Mouse (Mus musculus): Measurements from ENCODE around the gene Snx29. TPM values are rescaled to one million over a fixed set of nuclear protein-coding genes. Genes with fewer than 3 reads are reported as not detected.

Snx29 gene
- total and polyA plus RNA-seq, 3 experiments, result 1.2 to 3.2 (median 3.1) TPM

- Histone ChIP-seq H3K27me3 (replicated peaks) (no peaks in the 10 kb centered on the region), H3K4me1 (ENCODE audit: control insufficient read depth in 1 of 2, insufficient read depth in 2 of 2) (peaks cover 2 to 4% of the 10 kb centered on the region in 2 experiments; a peak in 1 of 4 replicates), H3K79me2 (replicated peaks; ENCODE audit: control insufficient read depth, extremely low read depth, insufficient read depth, poor library complexity, severe bottlenecking) (no peaks in the 10 kb centered on the region), H3K9me3 (replicated peaks; ENCODE audit: low read length) (no peaks in the 10 kb centered on the region), H3K4me3 (replicated peaks in 1 of 3; ENCODE audit: low read depth in 2 of 3, low read length in 2 of 3, poor library complexity in 1 of 3) (no peak overlapping the region), H3K27ac (ENCODE audit: insufficient read depth, low read depth) (no peak overlapping the region), H3K36me3 (replicated peaks in 1 of 2; ENCODE audit: control insufficient read depth in 1 of 2, insufficient read depth in 1 of 2, low read length in 1 of 2) (no peaks in the 10 kb centered on the region), H3K4me2 (ENCODE audit: insufficient read depth, low read depth, poor library complexity, severe bottlenecking) (no peak overlapping the region), H3K9ac (ENCODE audit: insufficient read depth, low read depth) (no peak overlapping the region)
- no peak for DNase-seq (ENCODE audit: extremely low read depth)
- in situ Hi-C loops (cut with MboI; ENCODE audit: low pct_ligation_motif_present, low pct_unique_long_range_greater_than_20kb, low sequenced_read_pairs) (loop anchor here (25.0 kb wide), 1 partner anchor 220 kb away; no protein-coding TSS in a partner anchor), dilution Hi-C loops (cut with MboI; ENCODE audit: extremely low pct_ligation_motif_present, extremely low pct_unique_long_range_greater_than_20kb, low sequenced_read_pairs) (no loop called here)
- TF ChIP-seq TCF12 (IDR thresholded peaks at IDR 0.05; ENCODE audit: low read depth, low read length) (no peak), HCFC1 (IDR thresholded peaks at IDR 0.05; ENCODE audit: low read depth, low read length) (no peak), MAZ (IDR thresholded peaks at IDR 0.05; ENCODE audit: low read depth, low read length) (no peak), JUND (conservative IDR thresholded peaks at IDR 0.05; ENCODE audit: low read depth, low read length) (no peak), CHD1 (IDR thresholded peaks at IDR 0.05; ENCODE audit: low read depth, low read length) (no peak), MXI1 (IDR thresholded peaks at IDR 0.05; ENCODE audit: low read depth, low read length) (no peak)
These were observed 394.2 kb downstream of the Snx29 start for GRCm38 (mm10) chr16:11716932-11717331.

GRCm38 (mm10) chr16:11725901-11726300, 403.2 kb downstream of the Snx29 start:
- Histone ChIP-seq H3K4me2 (ENCODE audit: insufficient read depth, low read depth, poor library complexity, severe bottlenecking) (no peak overlapping the region), H3K9me3 (replicated peaks; ENCODE audit: low read length) (no peaks in the 10 kb centered on the region), H3K4me1 (ENCODE audit: control insufficient read depth in 1 of 2, insufficient read depth in 2 of 2) (peaks cover 0 to 14% of the 10 kb centered on the region in 2 experiments; a peak in 2 of 4 replicates)

GRCm38 (mm10) chr16:11727331-11727730, 404.6 kb downstream of the Snx29 start:
- in situ Hi-C loops (cut with MboI; ENCODE audit: low pct_ligation_motif_present, low pct_unique_long_range_greater_than_20kb, low sequenced_read_pairs), result no loop called here

More at GRCm38 (mm10) chr16:11725901-11726300, 403.2 kb downstream of the Snx29 start:
- Histone ChIP-seq H3K9ac (ENCODE audit: insufficient read depth, low read depth) (no peak overlapping the region), H3K27me3 (replicated peaks) (no peaks in the 10 kb centered on the region), H3K27ac (ENCODE audit: insufficient read depth, low read depth) (no peak overlapping the region), H3K4me3 (replicated peaks in 1 of 3; ENCODE audit: low read depth in 2 of 3, low read length in 2 of 3, poor library complexity in 1 of 3) (no peak overlapping the region), H3K79me2 (replicated peaks; ENCODE audit: control insufficient read depth, extremely low read depth, insufficient read depth, poor library complexity, severe bottlenecking) (no peaks in the 10 kb centered on the region), H3K36me3 (replicated peaks in 1 of 2; ENCODE audit: control insufficient read depth in 1 of 2, insufficient read depth in 1 of 2, low read length in 1 of 2) (no peaks in the 10 kb centered on the region)
- dilution Hi-C loops (cut with MboI; ENCODE audit: extremely low pct_ligation_motif_present, extremely low pct_unique_long_range_greater_than_20kb, low sequenced_read_pairs), result no loop called here
- in situ Hi-C loops (cut with MboI; ENCODE audit: low pct_ligation_motif_present, low pct_unique_long_range_greater_than_20kb, low sequenced_read_pairs), result no loop called here
- no peak for TF ChIP-seq TBP (conservative IDR thresholded peaks at IDR 0.05; ENCODE audit: low read depth, low read length)
- TF ChIP-seq ZKSCAN1 (IDR thresholded peaks at IDR 0.05; ENCODE audit: borderline replicate concordance, low read depth, low read length), result no peak
- no peak for TF ChIP-seq MAZ (IDR thresholded peaks at IDR 0.05; ENCODE audit: low read depth, low read length)
- TF ChIP-seq JUND (conservative IDR thresholded peaks at IDR 0.05; ENCODE audit: low read depth, low read length), result no peak
- TF ChIP-seq KAT2A (IDR thresholded peaks at IDR 0.05; ENCODE audit: insufficient replicate concordance, low read length), result no peak
- TF ChIP-seq RCOR1 (conservative IDR thresholded peaks at IDR 0.05; ENCODE audit: low read depth, low read length), result no peak
- TF ChIP-seq CHD1 (IDR thresholded peaks at IDR 0.05; ENCODE audit: low read depth, low read length), result no peak
- no peak for TF ChIP-seq MYC (IDR thresholded peaks at IDR 0.05; ENCODE audit: low read depth, low read length)
- TF ChIP-seq JUN (IDR thresholded peaks at IDR 0.05; ENCODE audit: insufficient read depth, low read depth, low read length), result no peak
- no peak for TF ChIP-seq NELFE (IDR thresholded peaks at IDR 0.05; ENCODE audit: low read depth, low read length)
- no peak for TF ChIP-seq ETS1 (conservative IDR thresholded peaks at IDR 0.05; ENCODE audit: low read depth, low read length)
- DNase-seq (ENCODE audit: extremely low read depth), result no peak

More at GRCm38 (mm10) chr16:11727331-11727730, 404.6 kb downstream of the Snx29 start:
- Histone ChIP-seq H3K36me3 (replicated peaks in 1 of 2; ENCODE audit: control insufficient read depth in 1 of 2, insufficient read depth in 1 of 2, low read length in 1 of 2) (no peaks in the 10 kb centered on the region), H3K4me3 (replicated peaks in 1 of 3; ENCODE audit: low read depth in 2 of 3, low read length in 2 of 3, poor library complexity in 1 of 3) (no peak overlapping the region), H3K9ac (ENCODE audit: insufficient read depth, low read depth) (no peak overlapping the region), H3K79me2 (replicated peaks; ENCODE audit: control insufficient read depth, extremely low read depth, insufficient read depth, poor library complexity, severe bottlenecking) (no peaks in the 10 kb centered on the region), H3K4me2 (ENCODE audit: insufficient read depth, low read depth, poor library complexity, severe bottlenecking) (no peak overlapping the region), H3K27me3 (replicated peaks) (no peaks in the 10 kb centered on the region), H3K4me1 (ENCODE audit: control insufficient read depth in 1 of 2, insufficient read depth in 2 of 2) (peaks cover 0 to 14% of the 10 kb centered on the region in 2 experiments; a peak in 2 of 4 replicates), H3K9me3 (replicated peaks; ENCODE audit: low read length) (no peaks in the 10 kb centered on the region), H3K27ac (ENCODE audit: insufficient read depth, low read depth) (no peak overlapping the region)
- dilution Hi-C loops (cut with MboI; ENCODE audit: extremely low pct_ligation_motif_present, extremely low pct_unique_long_range_greater_than_20kb, low sequenced_read_pairs), result no loop called here
- DNase-seq (ENCODE audit: extremely low read depth), result no peak
- TF ChIP-seq POLR2AphosphoS2 (IDR thresholded peaks at IDR 0.05; ENCODE audit: low read depth, low read length) (no peak), E2F4 (IDR thresholded peaks at IDR 0.05; ENCODE audit: insufficient replicate concordance, low read depth, low read length) (no peak), MXI1 (IDR thresholded peaks at IDR 0.05; ENCODE audit: low read depth, low read length) (no peak), JUN (IDR thresholded peaks at IDR 0.05; ENCODE audit: insufficient read depth, low read depth, low read length) (no peak), CTCF (conservative IDR thresholded peaks at IDR 0.05 in 1 of 2, IDR thresholded peaks at IDR 0.05 in 1 of 2; ENCODE audit: low read depth in 2 of 2, low read length in 2 of 2) (peak in 1 of 2 experiments; percentile 24; a peak in 1 of 4 replicates), ZMIZ1 (IDR thresholded peaks at IDR 0.05; ENCODE audit: low read depth, low read length) (no peak), ZC3H11A (IDR thresholded peaks at IDR 0.05; ENCODE audit: low read depth, low read length) (no peak), RAD21 (IDR thresholded peaks at IDR 0.05; ENCODE audit: low read depth, low read length) (peak; percentile 7; the same call in 1 of the 2 replicates), ZNF384 (IDR thresholded peaks at IDR 0.05; ENCODE audit: low read depth, low read length) (no peak)

Measured in CH12.LX (cell line).